ENCODE assay signal across 9 mouse cellular contexts in genomic region chr15:7088691-7089090, GRCm38 (mm10). TPM values are rescaled to one million over a fixed set of nuclear protein-coding genes. Genes with fewer than 3 reads are reported as not detected.
A peak's percentile ranks its signal among the peaks of the same experiment; 100 is the strongest.
DNase-seq lines count a peak whose midpoint lies in the region.
"Had no signal": no experiment of that assay in that cellular context is flagged by ENCODE, and none has a peak within 500 bp of the region (broad histone marks: within the 10 kb centered on the region; RNA-seq: fewer than 3 reads in every experiment).

No protein-coding gene starts in this region.

- peak; percentile 13 for DNase-seq in adrenal gland, adult 8-10 months
- DNase-seq in adrenal gland, postnatal 25 days = no peak
- peak; percentile 43 for DNase-seq in MEL-GATA-1-ER (ENCODE audit: extremely low read depth, low read depth)
- peak; percentile 6 for DNase-seq in heart, postnatal 25 days (ENCODE audit: low spot score)
- DNase-seq in lung, postnatal 25 days (ENCODE audit: low spot score) = peak; percentile 67
- no peak for DNase-seq in ovary, postnatal 14 days (ENCODE audit: low spot score)
- no peak for DNase-seq in cerebellum, adult 9-10 months
- DNase-seq in layer of hippocampus, adult 9-10 months (ENCODE audit: low spot score) = no peak

- intact Hi-C loops in heart, postnatal 25 days (cut with DNase I) = loop anchor here (5.0 kb wide), 1 partner anchor 41 kb away; no protein-coding TSS in a partner anchor

RNA-seq across cellular contexts. Expression of gene Lifr, which starts 1.7 kb away (rescaled TPM):
- total RNA-seq in adrenal gland, adult 8-10 months (2022) = 10 to 100 TPM; 44.0 to 95.8 (median 70.5) TPM
- 29.3 and 33.2 TPM in 2 replicates for total RNA-seq in adrenal gland, postnatal 25 days (2021)
- 10 to 100 TPM; 53.8 to 63.4 TPM for total RNA-seq in heart, postnatal 25 days (2021)
- total RNA-seq: MEL had no signal

Comparison
In these comparisons a context has a peak if more than half of its experiments do, and no peak if none do; other contexts are left out.
1. DNase-seq: peak in adrenal gland, adult 8-10 months (single experiment), MEL-GATA-1-ER (single experiment), heart, postnatal 25 days (single experiment) and lung, postnatal 25 days (single experiment); none in adrenal gland, postnatal 25 days (single experiment), ovary, postnatal 14 days (single experiment), cerebellum, adult 9-10 months (single experiment) and layer of hippocampus, adult 9-10 months (single experiment).